Mouse (Mus musculus): ENCODE data around the gene Foxp2. TPM values are rescaled to one million over a fixed set of nuclear protein-coding genes. Genes with fewer than 3 reads are reported as not detected.

Gene Foxp2
- total RNA-seq, 2 experiments from 2014 or later = 26.1 to 31.3 TPM

DNA sequence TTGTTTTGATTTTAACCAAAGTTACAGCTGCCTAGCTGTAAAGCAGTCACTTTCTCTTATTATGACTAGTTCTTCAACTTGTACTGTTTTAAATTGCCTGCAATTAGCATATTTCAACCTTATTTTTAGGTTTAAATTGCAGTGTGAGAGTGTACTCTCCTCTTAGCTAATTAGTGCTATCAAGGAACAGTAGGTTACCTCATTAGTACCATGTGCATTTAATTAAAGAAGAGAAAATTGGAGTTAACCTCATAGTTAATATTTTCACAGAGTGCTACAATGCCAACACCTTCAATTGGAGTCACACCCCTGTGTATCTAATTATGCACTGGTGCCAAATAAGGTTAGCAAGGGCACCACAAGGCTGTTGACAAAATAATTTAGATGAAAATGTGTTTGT is 421.9 kb downstream of the Foxp2 start:
- intact Hi-C loops (cut with DNase I) = no loop called here
- DNase-seq = no peak

DNA sequence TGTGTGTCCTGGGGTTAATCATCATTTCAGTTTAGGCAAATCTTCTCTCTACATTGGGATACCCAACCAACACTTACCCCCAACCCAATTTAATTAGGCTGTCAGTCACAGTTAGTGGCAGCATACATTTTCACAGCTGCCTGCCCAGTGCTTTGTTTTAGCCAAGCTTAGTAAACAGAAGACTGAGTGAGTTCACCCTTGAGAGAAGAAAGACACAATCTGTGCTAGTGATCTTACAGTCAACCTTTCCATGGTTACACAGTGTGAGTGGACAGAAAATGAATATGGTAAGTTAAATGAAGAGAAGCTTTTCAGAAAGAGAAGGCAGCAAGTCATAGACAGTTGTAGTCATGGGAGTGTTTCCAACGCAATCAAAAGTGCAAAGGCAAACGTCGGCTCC is 446.6 kb downstream of the Foxp2 start:
- no peak for DNase-seq
- intact Hi-C loops (cut with DNase I) = no loop called here

DNA sequence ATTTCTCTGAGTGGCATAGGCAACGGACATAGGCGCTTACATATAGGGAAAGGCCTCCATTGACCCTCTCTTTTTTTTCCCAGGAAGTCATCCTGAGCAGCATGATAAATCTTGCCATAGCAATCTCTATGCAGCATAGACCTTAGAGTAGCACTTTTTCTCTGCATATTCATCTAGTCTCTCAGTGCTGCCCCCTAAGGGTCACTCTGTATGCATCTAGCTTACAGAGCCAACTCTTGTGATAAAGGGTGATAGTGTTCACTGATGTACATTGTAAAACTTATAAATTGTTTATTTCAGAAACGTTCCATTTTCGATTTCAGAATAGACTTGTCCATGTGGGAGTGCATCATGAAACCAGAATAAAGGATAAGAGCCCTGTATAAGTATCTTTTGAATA is 454.7 kb downstream of the Foxp2 start:
- intact Hi-C loops (cut with DNase I) = no loop called here
- no peak for DNase-seq

DNA sequence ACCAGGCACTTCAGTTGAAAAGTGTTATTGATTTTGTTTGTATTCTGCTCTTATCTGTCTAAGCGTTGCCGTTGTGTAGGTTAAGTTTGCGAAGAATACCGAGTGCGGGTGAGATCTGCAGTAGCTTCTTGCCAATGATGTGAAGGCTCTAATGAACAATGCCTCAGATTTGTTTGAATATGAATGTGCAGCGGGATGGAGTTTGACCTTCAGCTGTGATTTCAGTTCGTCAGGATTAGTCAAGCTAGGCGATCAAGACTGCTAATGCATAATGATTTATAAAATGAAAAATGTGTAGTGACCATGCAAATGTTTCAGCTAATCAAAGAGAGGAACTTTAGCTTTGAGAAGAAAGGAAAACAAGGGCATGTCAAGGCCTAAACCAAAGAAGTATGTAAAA is 469.1 kb downstream of the Foxp2 start:
- no peak for DNase-seq
- intact Hi-C loops (cut with DNase I) = no loop called here

DNA sequence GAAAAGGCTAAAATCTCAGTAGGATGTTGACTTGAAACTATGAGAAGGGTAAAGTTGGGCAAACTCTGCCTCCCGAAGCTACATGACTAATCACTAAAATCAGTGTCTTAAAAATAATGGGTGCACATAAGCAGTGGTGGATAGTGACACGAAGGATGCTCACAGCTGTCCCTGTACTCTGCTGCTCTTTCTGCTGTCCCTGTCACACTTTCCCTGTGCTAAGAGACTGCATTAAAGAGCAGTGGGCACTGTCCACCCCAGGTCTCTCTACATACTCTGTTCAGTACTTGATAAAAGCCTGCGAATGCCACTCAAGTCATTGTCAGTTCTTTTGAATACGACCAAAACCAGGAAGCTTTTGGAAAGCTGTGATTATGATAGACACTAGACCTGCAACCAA is 469.7 kb downstream of the Foxp2 start:
- intact Hi-C loops (cut with DNase I) = no loop called here
- DNase-seq = no peak

DNA sequence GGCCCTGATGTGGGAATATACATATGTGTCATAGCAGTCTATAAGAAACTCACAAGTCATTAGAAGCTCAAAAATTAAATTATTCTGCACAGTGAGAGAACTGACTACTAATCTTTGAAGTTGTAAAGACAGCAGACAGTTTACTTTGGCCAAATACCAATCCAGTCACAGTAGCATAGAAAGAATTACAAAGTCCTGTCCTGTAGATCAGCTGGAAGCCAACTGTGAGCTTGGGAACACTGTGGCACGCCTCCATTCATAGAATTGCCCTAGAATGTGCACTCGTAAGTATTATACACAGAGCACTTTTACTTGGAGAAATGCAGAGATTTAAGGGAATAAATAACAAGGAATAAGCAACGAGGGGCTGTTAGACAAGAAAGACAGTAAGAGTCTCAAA is 472.5 kb downstream of the Foxp2 start:
- DNase-seq = no peak
- intact Hi-C loops (cut with DNase I) = no loop called here

DNA sequence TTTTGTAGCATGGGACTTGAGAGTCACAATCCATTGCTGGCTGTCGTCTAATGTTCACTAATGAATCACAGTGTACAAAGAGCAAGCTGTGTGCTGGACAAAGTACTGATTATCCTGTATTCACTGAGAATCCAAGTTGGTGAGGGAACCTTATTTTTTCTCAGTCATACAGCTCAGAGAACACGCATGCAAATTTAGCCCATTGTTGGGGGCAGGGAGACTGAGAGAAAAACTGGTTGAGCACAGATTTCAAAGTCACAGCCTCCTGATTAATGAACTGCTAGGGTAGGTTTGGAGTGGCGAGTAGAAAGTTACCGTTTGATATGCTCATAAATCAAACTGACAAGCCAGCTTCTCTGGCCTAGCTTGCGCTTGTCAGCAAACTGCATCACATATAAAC is 477.1 kb downstream of the Foxp2 start:
- intact Hi-C loops (cut with DNase I) = no loop called here
- no peak for DNase-seq

DNA sequence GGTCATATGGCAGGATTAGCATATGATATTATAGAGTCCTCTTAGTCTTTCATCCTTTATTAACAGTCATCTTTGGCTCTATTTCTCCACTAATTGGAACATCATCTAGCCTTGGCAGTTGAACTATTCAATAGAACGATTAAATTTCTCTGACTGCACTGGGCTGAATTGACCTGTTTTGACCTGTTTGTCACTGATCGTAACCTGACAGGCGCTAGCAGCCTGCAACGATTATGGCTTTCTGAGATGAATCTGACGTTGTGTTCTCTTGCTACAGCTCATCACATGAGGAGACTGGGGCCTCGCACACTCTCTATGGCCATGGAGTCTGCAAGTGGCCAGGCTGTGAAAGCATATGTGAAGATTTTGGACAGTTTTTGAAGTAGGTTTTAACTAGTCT is 495.3 kb downstream of the Foxp2 start:
- intact Hi-C loops (cut with DNase I) = no loop called here
- no peak for DNase-seq

DNA sequence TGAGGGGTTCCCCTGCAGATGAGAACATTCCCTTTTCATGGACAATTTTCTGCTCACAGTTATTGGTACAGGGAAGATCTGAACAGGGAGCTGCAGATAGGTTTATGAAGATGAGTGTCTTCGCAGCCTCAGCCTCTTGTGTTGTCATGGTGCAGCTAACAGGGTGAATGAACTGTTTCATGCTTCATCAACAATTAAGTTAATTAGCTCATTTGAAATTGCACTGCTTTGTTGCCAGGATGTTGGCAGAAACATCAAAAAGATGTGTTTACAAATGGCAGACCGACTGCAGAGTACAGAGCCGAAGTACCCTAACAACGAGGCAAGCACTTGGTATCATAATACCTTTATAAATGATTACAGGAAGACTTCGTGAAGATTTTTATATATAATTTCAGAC is 496.3 kb downstream of the Foxp2 start:
- intact Hi-C loops (cut with DNase I) = no loop called here
- peak; percentile 18 for DNase-seq

DNA sequence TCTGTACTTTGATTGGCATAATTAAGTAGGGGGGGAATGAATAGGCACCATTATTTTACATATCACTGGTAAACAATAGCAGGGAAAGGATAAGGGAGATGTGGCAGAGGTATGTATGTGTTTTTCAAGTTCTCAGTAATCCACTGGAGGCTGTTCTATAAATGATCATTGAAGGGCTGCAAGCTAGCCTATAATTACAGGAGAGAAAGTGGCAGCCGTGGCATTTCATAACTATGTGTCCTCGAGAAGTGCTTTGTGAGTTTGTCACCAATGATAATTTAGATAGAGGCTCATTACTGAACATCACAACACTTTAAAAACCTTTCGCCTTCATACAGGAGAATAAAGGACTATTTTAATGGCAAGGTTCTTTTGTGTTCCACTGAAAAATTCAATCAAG is 500.0 kb downstream of the Foxp2 start:
- DNase-seq = no peak
- intact Hi-C loops (cut with DNase I) = no loop called here

DNA sequence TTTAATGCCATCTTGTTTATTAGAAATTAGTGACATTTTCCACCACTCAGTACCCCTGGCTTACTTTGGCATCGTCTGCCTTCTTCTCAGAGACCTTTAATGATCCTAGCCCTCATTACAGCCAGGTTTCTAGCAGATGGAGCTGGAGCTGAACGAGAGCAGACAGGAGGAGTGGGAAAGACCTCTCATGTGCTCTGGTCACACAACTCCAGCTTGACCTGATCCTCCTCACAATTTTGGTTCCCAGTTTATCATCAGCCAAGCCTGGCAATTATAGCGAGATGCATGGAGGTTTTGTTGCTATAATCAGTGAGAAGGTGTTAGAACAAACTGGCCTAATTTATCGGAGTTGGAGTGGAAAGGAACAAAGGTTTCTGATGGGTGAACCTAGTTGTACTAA is 500.9 kb downstream of the Foxp2 start:
- intact Hi-C loops (cut with DNase I) = no loop called here
- no peak for DNase-seq

DNA sequence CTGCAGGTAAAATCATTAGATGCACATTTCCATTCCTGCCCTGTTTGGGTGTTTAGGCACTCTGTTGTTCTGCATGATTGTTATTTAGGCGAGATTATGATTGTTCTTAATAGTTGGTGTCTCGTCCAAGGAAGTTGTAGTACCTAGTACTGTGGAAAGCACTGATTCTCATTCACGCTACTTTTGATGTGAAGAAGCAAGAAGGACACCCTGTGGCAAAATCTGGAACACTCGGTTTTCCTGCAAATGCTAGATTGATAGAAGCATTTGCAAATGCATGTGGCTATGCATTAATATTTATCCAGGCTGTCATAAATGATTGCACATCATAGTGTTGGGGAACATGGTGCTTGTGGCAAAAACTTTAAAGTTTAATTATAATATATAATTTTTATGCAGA is 514.0 kb downstream of the Foxp2 start:
- no peak for DNase-seq
- intact Hi-C loops (cut with DNase I) = loop anchor here (10.0 kb wide), 1 partner anchor 220 kb away; no protein-coding TSS in a partner anchor

DNA sequence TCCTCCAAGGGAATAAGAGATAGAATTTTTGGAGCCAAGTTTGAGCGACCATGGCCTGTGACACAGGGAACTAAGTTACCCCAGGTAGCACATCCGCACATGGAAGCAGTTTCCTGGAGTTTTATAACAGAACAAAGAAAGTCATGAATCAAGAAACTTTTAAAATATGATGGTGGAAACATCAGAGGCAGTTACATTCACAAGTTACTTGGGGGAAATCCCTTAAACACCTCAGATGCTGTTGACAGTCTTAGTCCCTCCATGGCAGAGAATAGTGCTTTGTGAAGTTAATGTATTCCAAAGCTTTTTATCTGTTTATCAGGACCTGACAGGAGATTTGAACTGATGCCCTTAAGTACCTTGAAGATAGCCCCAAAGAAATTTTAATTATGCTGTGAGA is 558.6 kb downstream of the Foxp2 start:
- no peak for DNase-seq
- intact Hi-C loops (cut with DNase I) = no loop called here

DNA sequence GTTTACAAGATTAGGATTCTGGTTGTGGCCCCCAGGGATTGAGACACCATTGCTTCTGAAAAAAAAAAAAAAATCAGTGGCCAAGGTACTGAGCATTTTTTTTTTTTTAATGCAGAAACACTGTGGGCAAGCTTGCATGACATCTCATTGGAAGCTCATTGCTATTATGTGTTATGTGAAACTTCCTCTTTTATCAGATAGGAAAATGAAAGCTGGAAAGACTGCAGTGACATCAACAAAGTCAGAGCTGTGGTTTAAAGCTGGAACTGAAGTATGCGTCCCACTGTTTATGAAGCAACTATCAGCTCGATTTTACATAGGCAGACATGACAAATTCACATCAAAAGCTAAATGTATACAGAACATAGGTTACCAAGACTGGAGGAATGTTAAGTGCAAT is 562.2 kb downstream of the Foxp2 start:
- intact Hi-C loops (cut with DNase I) = no loop called here
- no peak for DNase-seq

DNA sequence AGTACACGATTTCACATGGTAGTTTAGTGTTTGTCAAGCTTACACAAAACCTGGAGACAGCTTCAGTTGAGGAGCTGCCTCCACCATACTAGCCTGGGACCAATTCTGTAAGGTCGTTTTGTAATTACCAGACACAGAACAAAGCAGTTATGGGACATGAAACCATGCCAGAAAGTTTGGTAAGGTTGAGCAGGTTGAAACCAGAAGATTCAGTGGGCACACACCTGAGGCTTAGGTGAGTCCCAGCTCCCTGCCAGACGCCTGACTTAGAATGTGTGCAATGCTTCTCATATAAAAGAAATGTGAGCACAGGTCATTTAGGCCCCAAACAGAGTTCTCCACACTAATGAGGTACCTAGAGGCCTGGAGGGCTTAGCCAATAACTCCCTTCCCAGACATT is 564.3 kb downstream of the Foxp2 start:
- DNase-seq = no peak
- intact Hi-C loops (cut with DNase I) = no loop called here

DNA sequence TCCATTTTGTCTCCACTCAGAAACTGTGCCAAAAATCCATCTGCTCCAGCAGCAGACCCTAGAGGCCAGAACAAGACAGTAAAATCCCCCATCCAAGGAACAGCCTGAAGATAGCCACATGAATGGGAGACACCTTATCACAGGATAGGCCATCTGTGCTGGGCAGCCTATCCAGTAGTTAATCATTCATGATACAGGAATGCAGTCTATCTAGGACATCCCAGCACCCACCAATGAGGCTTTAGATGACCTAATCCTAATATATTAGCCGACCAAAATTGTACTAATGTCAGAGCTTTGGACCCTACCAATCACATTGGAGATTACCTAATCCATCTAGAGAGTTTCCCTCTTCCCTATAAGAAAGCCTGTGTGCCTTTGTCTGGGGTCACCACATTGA is 565.5 kb downstream of the Foxp2 start:
- DNase-seq = no peak
- intact Hi-C loops (cut with DNase I) = no loop called here

DNA sequence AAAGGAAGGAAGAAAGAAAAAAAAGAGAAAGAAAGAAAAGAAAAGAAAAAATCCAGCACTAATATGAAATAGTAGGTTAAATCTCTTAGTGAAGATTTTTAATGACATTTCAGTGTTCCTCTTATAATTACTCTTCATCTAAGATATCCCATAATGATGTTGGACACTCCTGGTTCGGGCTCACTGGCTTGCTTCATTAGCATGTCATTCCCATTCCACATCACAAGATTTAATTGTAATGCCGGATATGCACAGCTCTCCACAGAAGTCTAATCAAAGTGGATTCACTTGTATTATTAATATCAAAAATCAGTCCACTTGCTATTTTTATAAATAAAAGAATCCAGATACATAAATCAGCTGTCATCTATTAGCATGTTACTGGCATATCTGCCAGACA is 585.8 kb downstream of the Foxp2 start:
- intact Hi-C loops (cut with DNase I) = no loop called here
- no peak for DNase-seq

Small RNA genes lying within 50 kb of the gene (microRNA-seq; reads per million reads assigned to microRNA genes)
- gene Gm25470 = not detected

Other genes starting within 250 kb of the Foxp2 start
- not detected for gene Ppp1r3a, start 146.1 kb upstream of the Foxp2 start, total RNA-seq (2021)